Mouse (Mus musculus) R1 (cell line): ENCODE measurements around the gene Apobec3.
A peak's percentile ranks its signal among the peaks of the same experiment; 100 is the strongest.
"Not testable (repeated sequence)": the region's sequence is repeated elsewhere in the genome, so short reads cannot be mapped to it uniquely, and the experiment has no call there.

Source experiments
- DNase-seq: peaks from one replicate; pipeline ENCODE4 v3.0.0-alpha.2; 2018; ENCODE audit warnings: low read depth, low spot score

Gene Apobec3

GRCm38 (mm10) chr15:79895221-79896079 is 4.0 kb downstream of the Apobec3 start:
- DNase-seq: not testable (repeated sequence)

- DNase-seq: no peak
Observed at GRCm38 (mm10) chr15:79896080-79896725, 4.7 kb downstream of the Apobec3 start.

DNA sequence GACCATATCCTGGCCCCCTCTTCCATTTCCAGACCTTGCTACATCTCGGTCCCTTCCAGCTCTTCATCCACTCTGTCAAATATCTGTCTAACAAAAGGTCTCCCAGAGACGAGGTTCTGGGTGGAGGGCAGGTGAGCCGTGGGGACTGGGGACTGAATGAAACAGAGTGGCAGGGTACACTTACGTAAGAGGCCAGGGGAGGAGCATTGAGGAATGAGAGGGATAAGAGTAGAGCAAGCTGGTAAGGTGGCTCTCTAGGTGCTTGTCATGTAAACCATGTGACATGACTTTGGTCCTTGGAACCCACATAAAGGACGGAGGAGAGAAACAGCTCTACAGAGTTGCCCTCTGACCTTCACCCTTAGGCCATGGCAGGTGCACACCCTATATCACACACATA is 7.5 kb downstream of the Apobec3 start:
- no peak for DNase-seq

- DNase-seq: no peak
Observed at GRCm38 (mm10) chr15:79899828-79900510, 8.5 kb downstream of the Apobec3 start.

GRCm38 (mm10) chr15:79900751-79901150 is 9.3 kb downstream of the Apobec3 start:
- no peak for DNase-seq

- DNase-seq: no peak
Observed at GRCm38 (mm10) chr15:79901399-79901798, 9.9 kb downstream of the Apobec3 start.

DNA sequence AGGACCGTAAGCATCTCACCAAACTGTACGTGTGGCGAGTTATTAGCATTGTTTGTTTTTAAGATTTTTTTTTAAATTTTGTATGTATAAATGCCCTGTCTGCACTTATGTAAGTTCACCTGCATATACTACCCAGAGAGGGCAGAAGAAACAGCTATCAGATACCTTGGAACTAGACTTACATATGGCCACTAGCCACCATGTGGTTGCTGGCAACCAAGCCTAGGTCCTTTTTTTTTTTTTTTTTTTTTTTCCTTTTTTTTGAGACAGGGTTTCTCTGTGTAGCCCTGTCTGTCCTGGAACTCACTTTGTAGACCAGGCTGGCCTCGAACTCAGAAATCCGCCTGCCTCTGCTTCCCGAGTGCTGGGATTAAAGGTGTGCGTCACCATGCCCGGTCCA is 11.6 kb downstream of the Apobec3 start:
- not testable (repeated sequence) for DNase-seq

GRCm38 (mm10) chr15:79903963-79904362 is 12.5 kb downstream of the Apobec3 start:
- peak; percentile 71 for DNase-seq

- DNase-seq: peak; percentile 93
Observed at GRCm38 (mm10) chr15:79904678-79905077, 13.2 kb downstream of the Apobec3 start.

- DNase-seq: peak; percentile 96
Observed at GRCm38 (mm10) chr15:79905211-79905610, 13.8 kb downstream of the Apobec3 start.

GRCm38 (mm10) chr15:79906855-79907254 is 15.4 kb downstream of the Apobec3 start:
- peak; percentile 98 for DNase-seq

GRCm38 (mm10) chr15:79909006-79909405 is 17.5 kb downstream of the Apobec3 start:
- peak; percentile 65 for DNase-seq

GRCm38 (mm10) chr15:79910812-79911211 is 19.4 kb downstream of the Apobec3 start:
- DNase-seq: not testable (repeated sequence)

DNA sequence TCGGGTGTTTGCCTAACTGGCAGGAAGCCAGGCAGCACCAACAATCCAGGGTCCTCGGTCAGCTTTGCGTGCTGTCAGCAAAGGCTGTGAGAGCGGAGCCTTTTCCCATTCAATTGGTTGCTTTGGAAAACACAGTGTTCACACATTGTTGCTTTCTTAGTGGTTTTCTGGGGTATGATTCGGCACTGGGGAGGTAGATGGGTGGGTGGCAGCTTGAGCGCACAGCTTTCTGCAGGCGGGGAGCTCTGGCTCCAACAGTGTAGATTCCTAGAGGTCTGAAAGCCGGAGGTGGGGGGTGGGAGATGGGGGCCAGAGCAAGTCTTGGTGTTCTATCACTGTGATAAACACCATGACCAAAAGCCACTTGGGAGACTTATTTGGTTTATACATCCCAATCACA is 19.9 kb downstream of the Apobec3 start:
- DNase-seq: no peak

DNA sequence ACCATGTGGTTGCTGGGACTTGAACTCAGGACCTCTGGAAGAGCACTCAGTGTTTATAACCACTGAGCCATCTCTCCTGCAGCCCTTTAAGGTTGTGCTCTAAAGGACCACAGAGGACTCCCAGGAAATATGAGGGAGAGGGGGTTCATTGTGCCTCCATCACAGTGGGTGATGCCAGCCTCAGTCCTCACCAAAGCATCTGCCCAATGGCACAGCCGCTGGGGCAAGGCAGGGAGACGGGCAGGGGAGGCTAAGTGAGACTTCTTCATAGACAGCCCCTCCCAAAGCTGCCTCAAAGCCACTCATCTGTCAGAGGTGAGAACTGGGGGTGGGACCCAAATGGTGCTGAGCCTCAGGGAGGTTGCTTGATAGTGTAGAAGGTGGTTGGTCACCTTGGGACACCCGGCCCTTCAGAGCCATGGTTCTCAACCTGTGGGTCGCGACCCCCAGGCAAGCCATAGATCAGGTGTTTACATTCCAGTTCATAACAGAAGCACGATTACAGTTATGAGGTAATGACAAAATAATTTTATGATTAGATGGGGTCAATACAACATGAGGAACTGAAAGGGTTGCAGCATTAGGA is 22.4 kb downstream of the Apobec3 start:
- peak; percentile 65 for DNase-seq

- DNase-seq: peak; percentile 62
Observed at GRCm38 (mm10) chr15:79914357-79914756, 22.9 kb downstream of the Apobec3 start.

GRCm38 (mm10) chr15:79916150-79916549 is 24.7 kb downstream of the Apobec3 start:
- DNase-seq: no peak

- no peak for DNase-seq
Observed at GRCm38 (mm10) chr15:79917111-79917720, 25.8 kb downstream of the Apobec3 start.

- DNase-seq: no peak
Observed at GRCm38 (mm10) chr15:79918485-79918884, 27.0 kb downstream of the Apobec3 start.

DNA sequence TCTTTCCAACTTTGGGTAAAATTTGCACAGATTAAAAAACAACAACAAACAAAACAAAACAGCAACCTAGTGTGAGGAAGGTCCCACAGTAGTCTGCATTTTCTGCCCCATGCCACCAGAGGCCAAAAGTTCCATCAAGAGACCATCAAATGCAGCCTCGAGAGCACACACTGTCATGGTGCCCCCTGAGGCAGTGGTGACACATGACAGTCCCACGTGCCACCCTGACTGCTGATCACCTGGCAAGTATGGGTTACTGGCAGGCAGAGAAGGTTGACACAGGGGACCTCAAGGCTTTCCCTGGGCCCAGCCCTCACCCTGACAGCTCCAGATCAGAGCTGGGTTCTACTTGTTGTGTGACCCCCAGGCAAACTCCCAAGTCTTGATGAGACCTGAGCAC is 28.3 kb downstream of the Apobec3 start:
- DNase-seq: no peak

DNA sequence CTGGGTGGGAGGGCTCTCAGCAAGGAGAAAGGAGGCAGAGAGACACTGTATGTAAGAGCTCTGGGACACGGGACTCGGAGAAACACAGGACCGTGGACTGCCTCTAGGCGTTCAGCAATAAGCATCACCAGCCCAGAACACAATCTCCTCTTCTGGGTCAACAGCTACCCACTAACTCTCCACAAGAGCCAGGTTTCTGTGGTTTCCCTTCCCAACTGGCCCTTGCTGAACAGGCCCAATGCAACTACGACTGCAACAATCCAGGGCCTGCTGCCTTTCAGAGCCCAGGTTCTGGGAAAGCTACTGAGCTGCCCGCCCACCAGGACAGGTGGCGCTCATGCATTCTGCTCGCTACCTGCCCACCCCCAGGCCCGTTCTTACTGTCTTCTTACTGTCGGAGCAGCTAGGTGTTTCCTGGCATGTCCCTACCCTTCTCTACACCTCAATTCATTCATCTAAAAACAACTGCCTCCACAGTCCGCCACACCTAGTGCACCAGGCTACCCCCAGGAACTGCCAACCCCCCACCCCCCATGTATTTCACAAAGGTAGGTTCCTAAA is 35.5 kb downstream of the Apobec3 start:
- peak; percentile 33 for DNase-seq
